8 mouse cellular contexts compared by ENCODE assay signal in genomic region chr2:166059684-166060423, GRCm38 (mm10).
DNase-seq lines count a peak whose midpoint lies in the region; ATAC-seq and TF ChIP-seq lines count a peak whose summit lies in the region.

No protein-coding gene starts in this region.

- H3K4me2 ChIP-seq in forebrain, postnatal 0 days (ENCODE audit: low read depth): no peak overlapping the region
- H3K4me2 ChIP-seq in forebrain, embryonic 13.5 days: no peak overlapping the region
- H3K4me2 ChIP-seq in midbrain, embryonic 11.5 days: no peak overlapping the region
- no peak overlapping the region for H3K4me2 ChIP-seq in midbrain, embryonic 16.5 days (ENCODE audit: low read length)

- no peak overlapping the region for H3K9ac ChIP-seq in forebrain, postnatal 0 days
- no peak overlapping the region for H3K9ac ChIP-seq in forebrain, embryonic 13.5 days
- no peak overlapping the region for H3K9ac ChIP-seq in midbrain, embryonic 11.5 days (ENCODE audit: low read length)
- no peak overlapping the region for H3K9ac ChIP-seq in midbrain, embryonic 16.5 days (ENCODE audit: low read depth, low read length)

- no peak overlapping the region for H3K4me3 ChIP-seq in forebrain, postnatal 0 days (ENCODE audit: low read depth, low read length)
- H3K4me3 ChIP-seq in forebrain, embryonic 13.5 days: no peak overlapping the region
- no peak overlapping the region for H3K4me3 ChIP-seq in midbrain, embryonic 11.5 days (ENCODE audit: low read depth, low read length)
- no peak overlapping the region for H3K4me3 ChIP-seq in midbrain, embryonic 16.5 days (ENCODE audit: low read depth, low read length)

- WGBS in forebrain, postnatal 0 days: 81% methylated on average over 7 of the region's 7 CpGs
- 77% methylated on average over 7 of the region's 7 CpGs for WGBS in forebrain, embryonic 13.5 days
- 81% methylated on average over 7 of the region's 7 CpGs for WGBS in midbrain, embryonic 11.5 days
- 73% methylated on average over 7 of the region's 7 CpGs for WGBS in midbrain, embryonic 16.5 days

- ATAC-seq in forebrain, postnatal 0 days: peak; percentile 54; the same call in 1 of the 2 replicates
- no peak for ATAC-seq in forebrain, embryonic 13.5 days
- ATAC-seq in midbrain, embryonic 11.5 days (ENCODE audit: low FRiP score): no peak
- no peak for ATAC-seq in midbrain, embryonic 16.5 days

- no peak overlapping the region for H3K27ac ChIP-seq in forebrain, postnatal 0 days (ENCODE audit: low read depth, low read length)
- no peak overlapping the region for H3K27ac ChIP-seq in forebrain, embryonic 13.5 days
- H3K27ac ChIP-seq in midbrain, embryonic 11.5 days (ENCODE audit: low read depth, low read length): no peak overlapping the region
- no peak overlapping the region for H3K27ac ChIP-seq in midbrain, embryonic 16.5 days (ENCODE audit: low read length)

- no peaks in the 10 kb centered on the region for H3K27me3 ChIP-seq in forebrain, postnatal 0 days (ENCODE audit: insufficient read depth, low read length)
- no peaks in the 10 kb centered on the region for H3K27me3 ChIP-seq in forebrain, embryonic 13.5 days
- no peaks in the 10 kb centered on the region for H3K27me3 ChIP-seq in midbrain, embryonic 11.5 days (ENCODE audit: control insufficient read depth, insufficient read depth, low read length)
- no peaks in the 10 kb centered on the region for H3K27me3 ChIP-seq in midbrain, embryonic 16.5 days (ENCODE audit: control insufficient read depth, insufficient read depth, low read depth, low read length)

- TF ChIP-seq CTCF in forebrain, postnatal 0 days (IDR thresholded peaks at IDR 0.05; ENCODE audit: low read depth): peak; percentile 55

- no peaks in the 10 kb centered on the region for H3K4me1 ChIP-seq in forebrain, postnatal 0 days (ENCODE audit: insufficient read depth)
- no peaks in the 10 kb centered on the region for H3K4me1 ChIP-seq in forebrain, embryonic 13.5 days
- no peaks in the 10 kb centered on the region for H3K4me1 ChIP-seq in midbrain, embryonic 11.5 days (ENCODE audit: control insufficient read depth, insufficient read depth, low read length)
- H3K4me1 ChIP-seq in midbrain, embryonic 16.5 days (ENCODE audit: control insufficient read depth, insufficient read depth, low read length): no peaks in the 10 kb centered on the region

- H3K36me3 ChIP-seq in forebrain, postnatal 0 days (ENCODE audit: insufficient read depth): peaks cover 40% of the 10 kb centered on the region
- H3K36me3 ChIP-seq in forebrain, embryonic 13.5 days (ENCODE audit: poor library complexity, severe bottlenecking): peaks cover 78% of the 10 kb centered on the region
- peaks cover 10% of the 10 kb centered on the region for H3K36me3 ChIP-seq in midbrain, embryonic 11.5 days (ENCODE audit: control insufficient read depth, insufficient read depth, low read length)
- H3K36me3 ChIP-seq in midbrain, embryonic 16.5 days (ENCODE audit: control insufficient read depth, insufficient read depth, low read length): peaks cover 30% of the 10 kb centered on the region

- no peak for DNase-seq in forebrain, postnatal 0 days
- peak; percentile 89 for DNase-seq in midbrain, embryonic 11.5 days (ENCODE audit: low spot score, missing footprints)
- peak; percentile 93 for DNase-seq in brain, adult 2 months (ENCODE audit: low read depth, low spot score)
- peak; percentile 65 to 79 for DNase-seq in left cerebral cortex, adult 9 months (ENCODE audit: low spot score in 2 of 2)
- peak; percentile 66 to 69 for DNase-seq in right cerebral cortex, postnatal 10 days (ENCODE audit: low spot score in 2 of 2)
- DNase-seq in Muller cell, postnatal 12 days (ENCODE audit: inconsistent ontology term): no peak

- H3K9me3 ChIP-seq in forebrain, postnatal 0 days (ENCODE audit: low read length): no peaks in the 10 kb centered on the region
- no peaks in the 10 kb centered on the region for H3K9me3 ChIP-seq in forebrain, embryonic 13.5 days (replicated peaks)
- H3K9me3 ChIP-seq in midbrain, embryonic 11.5 days (ENCODE audit: control insufficient read depth, low read length): no peaks in the 10 kb centered on the region
- no peaks in the 10 kb centered on the region for H3K9me3 ChIP-seq in midbrain, embryonic 16.5 days (replicated peaks; ENCODE audit: control insufficient read depth, low read length, poor library complexity, severe bottlenecking)

Comparison
In these comparisons a context has a peak if more than half of its experiments do, and no peak if none do; other contexts are left out.
1. DNase-seq: peak in midbrain, embryonic 11.5 days (single experiment), brain, adult 2 months (single experiment), left cerebral cortex, adult 9 months (2 of 2) and right cerebral cortex, postnatal 10 days (2 of 2); none in forebrain, postnatal 0 days (single experiment) and Muller cell, postnatal 12 days (single experiment).